In genomic region chr13:74113626-74114191, GRCm38 (mm10) we compare ENCODE assay signal across 17 mouse cellular contexts. TPM values are rescaled to one million over a fixed set of nuclear protein-coding genes. Genes with fewer than 3 reads are reported as not detected.
DNase-seq lines count a peak whose midpoint lies in the region; ATAC-seq lines count a peak whose summit lies in the region.
"Had no signal": no experiment of that assay in that cellular context is flagged by ENCODE, and none has a peak within 500 bp of the region (broad histone marks: within the 10 kb centered on the region; RNA-seq: fewer than 3 reads in every experiment).

No protein-coding gene starts in this region.

- DNase-seq in forebrain, embryonic 14.5 days (ENCODE audit: low spot score) = no peak
- DNase-seq in forebrain, embryonic 10.5 days (ENCODE audit: extremely low spot score, low spot score) = no peak
- DNase-seq in hindbrain, embryonic 10.5 days (ENCODE audit: low spot score) = no peak
- DNase-seq: adrenal gland, adult 8-10 months; gastrocnemius, postnatal 10 days; heart, postnatal 36 days; liver, embryonic 13.5 days; lung, postnatal 14 days; thymus, postnatal 25 days had no signal

- 65% methylated on average over 6 of the region's 6 CpGs for WGBS in forebrain, embryonic 14.5 days
- WGBS in forebrain, embryonic 10.5 days = 77% methylated on average over 6 of the region's 6 CpGs
- WGBS in hindbrain, embryonic 13.5 days = 68% methylated on average over 6 of the region's 6 CpGs
- WGBS in hindbrain, embryonic 10.5 days = 75% methylated on average over 6 of the region's 6 CpGs
- WGBS in neural tube, embryonic 14.5 days = 69% methylated on average over 6 of the region's 6 CpGs
- 72% methylated on average over 6 of the region's 6 CpGs for WGBS in neural tube, embryonic 15.5 days

- no peaks in the 10 kb centered on the region for H3K36me3 ChIP-seq in forebrain, embryonic 14.5 days (ENCODE audit: control insufficient read depth, insufficient read depth, low read length)
- no peaks in the 10 kb centered on the region for H3K36me3 ChIP-seq in forebrain, embryonic 10.5 days (replicated peaks)
- no peaks in the 10 kb centered on the region for H3K36me3 ChIP-seq in hindbrain, embryonic 13.5 days
- no peaks in the 10 kb centered on the region for H3K36me3 ChIP-seq in hindbrain, embryonic 10.5 days
- no peaks in the 10 kb centered on the region for H3K36me3 ChIP-seq in neural tube, embryonic 14.5 days (ENCODE audit: control insufficient read depth, insufficient read depth, low read length)
- H3K36me3 ChIP-seq in neural tube, embryonic 15.5 days = no peaks in the 10 kb centered on the region
- H3K36me3 ChIP-seq: limb, embryonic 10.5 days; liver, embryonic 13.5 days; midbrain, embryonic 10.5 days had no signal

- H3K4me2 ChIP-seq in forebrain, embryonic 14.5 days (ENCODE audit: low read length) = no peak overlapping the region
- no peak overlapping the region for H3K4me2 ChIP-seq in hindbrain, embryonic 13.5 days
- no peak overlapping the region for H3K4me2 ChIP-seq in neural tube, embryonic 14.5 days (ENCODE audit: low read depth, low read length)
- no peak overlapping the region for H3K4me2 ChIP-seq in neural tube, embryonic 15.5 days
- H3K4me2 ChIP-seq: liver, embryonic 13.5 days had no signal

- H3K4me1 ChIP-seq in forebrain, embryonic 14.5 days (ENCODE audit: control insufficient read depth, insufficient read depth, low read length) = no peaks in the 10 kb centered on the region
- peaks cover 6% of the 10 kb centered on the region for H3K4me1 ChIP-seq in forebrain, embryonic 10.5 days
- 0 out of 2 replicates have a peak, but pooled peaks cover 3% of the 10 kb centered on the region for H3K4me1 ChIP-seq in hindbrain, embryonic 13.5 days (replicated peaks)
- peaks cover 10% of the 10 kb centered on the region for H3K4me1 ChIP-seq in hindbrain, embryonic 10.5 days (replicated peaks)
- no peaks in the 10 kb centered on the region for H3K4me1 ChIP-seq in neural tube, embryonic 14.5 days (ENCODE audit: control insufficient read depth, insufficient read depth, low read length)
- H3K4me1 ChIP-seq in neural tube, embryonic 15.5 days = 0 out of 2 replicates have a peak, but pooled peaks cover 3% of the 10 kb centered on the region
- H3K4me1 ChIP-seq: limb, embryonic 10.5 days; liver, embryonic 13.5 days had no signal

- H3K27ac ChIP-seq in forebrain, embryonic 14.5 days (ENCODE audit: low read depth, low read length) = no peak overlapping the region
- H3K27ac ChIP-seq in forebrain, embryonic 10.5 days = no peak overlapping the region
- H3K27ac ChIP-seq in hindbrain, embryonic 13.5 days = no peak overlapping the region
- no peak overlapping the region for H3K27ac ChIP-seq in hindbrain, embryonic 10.5 days
- no peak overlapping the region for H3K27ac ChIP-seq in neural tube, embryonic 14.5 days (ENCODE audit: low read depth, low read length)
- H3K27ac ChIP-seq in neural tube, embryonic 15.5 days (replicated peaks) = no peak overlapping the region
- H3K27ac ChIP-seq: kidney, postnatal 0 days; limb, embryonic 10.5 days; liver, embryonic 13.5 days; midbrain, embryonic 10.5 days had no signal

- no peak overlapping the region for H3K4me3 ChIP-seq in forebrain, embryonic 14.5 days (ENCODE audit: low read depth, low read length)
- H3K4me3 ChIP-seq in forebrain, embryonic 10.5 days = no peak overlapping the region
- H3K4me3 ChIP-seq in hindbrain, embryonic 13.5 days = no peak overlapping the region
- no peak overlapping the region for H3K4me3 ChIP-seq in hindbrain, embryonic 10.5 days
- H3K4me3 ChIP-seq in neural tube, embryonic 14.5 days (ENCODE audit: low read depth, low read length) = no peak overlapping the region
- H3K4me3 ChIP-seq in neural tube, embryonic 15.5 days (replicated peaks) = no peak overlapping the region
- H3K4me3 ChIP-seq: limb, embryonic 10.5 days; liver, embryonic 13.5 days; midbrain, embryonic 10.5 days had no signal

- 0 out of 2 replicates have a peak, but pooled peaks have one; percentile 12 for ATAC-seq in forebrain, embryonic 14.5 days
- ATAC-seq in hindbrain, embryonic 13.5 days (ENCODE audit: low FRiP score) = 0 out of 2 replicates have a peak, but pooled peaks have one; percentile 46
- 0 out of 2 replicates have a peak, but pooled peaks have one; percentile 17 for ATAC-seq in neural tube, embryonic 14.5 days (ENCODE audit: low read depth)
- ATAC-seq in neural tube, embryonic 15.5 days (ENCODE audit: low FRiP score) = no peak
- no peak for ATAC-seq in frontal cortex, adult (ENCODE audit: low TSS enrichment)
- no peak for ATAC-seq in monocyte, adult 5-6 weeks (replicated peaks; ENCODE audit: insufficient number of reproducible peaks, low FRiP score, low TSS enrichment, poor library complexity, severe bottlenecking)

- H3K27me3 ChIP-seq in forebrain, embryonic 14.5 days (replicated peaks; ENCODE audit: control insufficient read depth, insufficient read depth, low read length) = no peaks in the 10 kb centered on the region
- peaks cover 9% of the 10 kb centered on the region; the same call in 1 of the 2 replicates for H3K27me3 ChIP-seq in forebrain, embryonic 10.5 days (ENCODE audit: poor library complexity, severe bottlenecking)
- H3K27me3 ChIP-seq in hindbrain, embryonic 13.5 days = no peaks in the 10 kb centered on the region
- peaks cover 6% of the 10 kb centered on the region; the same call in 1 of the 2 replicates for H3K27me3 ChIP-seq in hindbrain, embryonic 10.5 days (ENCODE audit: insufficient read depth, poor library complexity, severe bottlenecking)
- no peaks in the 10 kb centered on the region for H3K27me3 ChIP-seq in neural tube, embryonic 14.5 days (ENCODE audit: control insufficient read depth, insufficient read depth, low read length)
- no peaks in the 10 kb centered on the region for H3K27me3 ChIP-seq in neural tube, embryonic 15.5 days (replicated peaks)

- H3K9ac ChIP-seq in forebrain, embryonic 14.5 days (ENCODE audit: low read length) = no peak overlapping the region
- no peak overlapping the region for H3K9ac ChIP-seq in hindbrain, embryonic 13.5 days
- H3K9ac ChIP-seq in neural tube, embryonic 14.5 days (replicated peaks; ENCODE audit: low read depth, low read length) = no peak overlapping the region
- no peak overlapping the region for H3K9ac ChIP-seq in neural tube, embryonic 15.5 days (replicated peaks)
- H3K9ac ChIP-seq: liver, embryonic 13.5 days had no signal

- 0 out of 2 replicates have a peak, but pooled peaks cover 2% of the 10 kb centered on the region for H3K9me3 ChIP-seq in forebrain, embryonic 14.5 days (replicated peaks; ENCODE audit: control insufficient read depth, low read length)
- peaks cover 2% of the 10 kb centered on the region; the same call in 1 of the 2 replicates for H3K9me3 ChIP-seq in forebrain, embryonic 10.5 days
- H3K9me3 ChIP-seq in hindbrain, embryonic 13.5 days = no peaks in the 10 kb centered on the region
- 0 out of 2 replicates have a peak, but pooled peaks cover 3% of the 10 kb centered on the region for H3K9me3 ChIP-seq in hindbrain, embryonic 10.5 days
- H3K9me3 ChIP-seq in neural tube, embryonic 14.5 days (ENCODE audit: control insufficient read depth, low read length) = no peaks in the 10 kb centered on the region
- no peaks in the 10 kb centered on the region for H3K9me3 ChIP-seq in neural tube, embryonic 15.5 days (replicated peaks)
- H3K9me3 ChIP-seq: limb, embryonic 10.5 days; liver, embryonic 13.5 days had no signal

RNA-seq across cellular contexts. Expression of gene Slc9a3, which starts 7.5 kb away (rescaled TPM):
- 0.04 TPM in 1 of 2 replicates, not detected in the other for polyA plus RNA-seq in forebrain, embryonic 14.5 days (2014; fragmentation: Nextera tagmentation; extraction: Ambion mirVana)
- not detected in 2 replicates for polyA plus RNA-seq in forebrain, embryonic 10.5 days (2016; fragmentation: Nextera tagmentation; extraction: Ambion mirVana)
- 0.04 TPM in 2 replicates for polyA plus RNA-seq in hindbrain, embryonic 13.5 days (2015; fragmentation: Nextera tagmentation; extraction: Ambion mirVana)
- polyA plus RNA-seq in hindbrain, embryonic 10.5 days (2016; fragmentation: Nextera tagmentation; extraction: Ambion mirVana) = not detected in 2 replicates
- polyA plus RNA-seq in neural tube, embryonic 14.5 days (2014; fragmentation: Nextera tagmentation; extraction: Ambion mirVana) = 0.13 and 0.28 TPM in 2 replicates
- 0.23 and 0.46 TPM in 2 replicates for polyA plus RNA-seq in neural tube, embryonic 15.5 days (2015; fragmentation: Nextera tagmentation; extraction: Ambion mirVana)
- total RNA-seq in monocyte, adult 5-6 weeks (2017) = not detected in 3 replicates
- polyA plus RNA-seq: limb, embryonic 10.5 days; liver, embryonic 13.5 days; midbrain, embryonic 10.5 days had no signal

RNA-seq across cellular contexts. Expression of gene Cep72, which starts 51.6 kb away (rescaled TPM):
- polyA plus RNA-seq in forebrain, embryonic 14.5 days (2014; fragmentation: Nextera tagmentation; extraction: Ambion mirVana) = 11.6 and 12.5 TPM in 2 replicates
- polyA plus RNA-seq in forebrain, embryonic 10.5 days (2016; fragmentation: Nextera tagmentation; extraction: Ambion mirVana) = 23.7 and 25.7 TPM in 2 replicates
- polyA plus RNA-seq in hindbrain, embryonic 13.5 days (2015; fragmentation: Nextera tagmentation; extraction: Ambion mirVana) = 10.0 and 12.0 TPM in 2 replicates
- polyA plus RNA-seq in hindbrain, embryonic 10.5 days (2016; fragmentation: Nextera tagmentation; extraction: Ambion mirVana) = 17.0 and 22.8 TPM in 2 replicates
- 7.6 and 9.3 TPM in 2 replicates for polyA plus RNA-seq in neural tube, embryonic 14.5 days (2014; fragmentation: Nextera tagmentation; extraction: Ambion mirVana)
- polyA plus RNA-seq in neural tube, embryonic 15.5 days (2015; fragmentation: Nextera tagmentation; extraction: Ambion mirVana) = 7.5 and 7.9 TPM in 2 replicates
- total RNA-seq in monocyte, adult 5-6 weeks (2017) = 1.5 to 3.5 TPM (median 2.3 TPM) in 3 replicates

Comparison
In these comparisons a context has a peak if more than half of its experiments do, and no peak if none do; other contexts are left out.
1. ATAC-seq: peak in forebrain, embryonic 14.5 days (single experiment), hindbrain, embryonic 13.5 days (single experiment) and neural tube, embryonic 14.5 days (single experiment); none in neural tube, embryonic 15.5 days (single experiment), frontal cortex, adult (single experiment) and monocyte, adult 5-6 weeks (single experiment).